31 mouse cellular contexts compared by ENCODE assay signal in the genomic region with DNA sequence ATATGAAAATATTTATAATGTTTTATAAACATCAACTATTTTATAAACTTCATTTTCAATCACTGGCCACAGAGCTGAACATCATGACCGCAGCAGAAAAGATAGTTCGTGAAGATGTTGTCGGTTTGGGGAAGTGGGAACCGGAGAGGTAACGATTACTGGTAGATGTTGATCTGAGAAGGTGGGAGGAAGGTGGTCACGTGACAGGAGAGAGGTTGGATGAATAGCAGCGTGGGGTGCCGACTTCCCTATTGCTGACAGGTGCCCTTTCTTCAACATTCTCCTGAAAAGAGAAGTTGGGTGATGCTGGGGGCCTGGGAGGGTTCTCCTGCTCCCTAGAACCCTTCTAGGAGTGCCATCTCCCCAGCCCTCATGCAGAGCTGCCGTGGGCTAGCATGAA. TPM values are rescaled to one million over a fixed set of nuclear protein-coding genes. Genes with fewer than 3 reads are reported as not detected.
DNase-seq lines count a peak whose midpoint lies in the region; ATAC-seq and TF ChIP-seq lines count a peak whose summit lies in the region.
"Had no signal": no experiment of that assay in that cellular context is flagged by ENCODE, and none has a peak within 500 bp of the region (broad histone marks: within the 10 kb centered on the region; RNA-seq: fewer than 3 reads in every experiment).

No protein-coding gene starts in this region.

- intact Hi-C loops in heart, postnatal 14 days (cut with DNase I): no loop called here

- no peak for TF ChIP-seq POLR2A in MEL (IDR thresholded peaks at IDR 0.05; ENCODE audit: control insufficient read depth in 1 of 2, insufficient read depth in 1 of 2, low read depth in 1 of 2, low read length in 2 of 2, poor library complexity in 1 of 2)

- peaks cover 0 to 2% of the 10 kb centered on the region in 2 experiments; a peak in 1 of 4 replicates for H3K4me1 ChIP-seq in MEL (ENCODE audit: control insufficient read depth in 1 of 2, insufficient read depth in 2 of 2, low read length in 2 of 2)
- H3K4me1 ChIP-seq in liver, embryonic 12.5 days: no peaks in the 10 kb centered on the region; the same call in 1 of the 2 replicates
- H3K4me1 ChIP-seq: embryonic facial prominence, embryonic 12.5 days; forebrain, embryonic 15.5 days; hindbrain, embryonic 12.5 days; liver, embryonic 13.5 days; neural tube, embryonic 13.5 days had no signal

- ATAC-seq in megakaryocyte progenitor cell, adult 5-6 weeks (replicated peaks; ENCODE audit: poor library complexity): peak; percentile 71
- ATAC-seq in liver, embryonic 12.5 days: no peak
- ATAC-seq: forebrain, embryonic 15.5 days; hindbrain, postnatal 0 days; intestine, embryonic 15.5 days; midbrain, embryonic 16.5 days; Patski had no signal

- H3K27ac ChIP-seq in MEL (ENCODE audit: control insufficient read depth, low read depth, low read length): no peak overlapping the region
- no peak overlapping the region for H3K27ac ChIP-seq in liver, embryonic 12.5 days
- H3K27ac ChIP-seq: embryonic facial prominence, embryonic 12.5 days; forebrain, embryonic 15.5 days; heart, embryonic 15.5 days; hindbrain, embryonic 12.5 days; hindbrain, postnatal 0 days; intestine, embryonic 15.5 days; layer of hippocampus, adult 2 months; liver, embryonic 13.5 days; neural tube, embryonic 13.5 days had no signal

- TF ChIP-seq EP300 in MEL (IDR thresholded peaks at IDR 0.05; ENCODE audit: low read depth in 1 of 2, low read length in 2 of 2): no peak; a peak in 1 of 4 replicates

- no peaks in the 10 kb centered on the region for H3K79me2 ChIP-seq in MEL (ENCODE audit: control insufficient read depth, insufficient read depth, low read length, poor library complexity)

- DNase-seq in spleen, adult 12 weeks (ENCODE audit: low spot score): peak; percentile 5
- no peak for DNase-seq in spleen, postnatal 14 days (ENCODE audit: low spot score in 2 of 2)
- DNase-seq in MEL (ENCODE audit: low read depth, low spot score): peak; percentile 49
- peak; percentile 79 for DNase-seq in splenic B cell, adult 2 months (ENCODE audit: low read depth, low spot score)
- DNase-seq in cerebellum, adult 8-10 months: no peak
- DNase-seq in heart, postnatal 14 days: no peak
- DNase-seq: adrenal gland, postnatal 25 days; cerebellum, adult 18-20 months; cerebellum, postnatal 14 days; embryo, embryonic 11 days; heart, postnatal 36 days; kidney, adult 2 months; kidney, postnatal 36 days; liver, embryonic 13.5 days; lung, adult 2 months; lung, postnatal 10 days; thymus, adult 2 months had no signal

- no peak overlapping the region for H3K4me2 ChIP-seq in liver, embryonic 12.5 days
- H3K4me2 ChIP-seq: embryonic facial prominence, embryonic 12.5 days; forebrain, embryonic 15.5 days; heart, embryonic 15.5 days; hindbrain, embryonic 12.5 days; intestine, embryonic 15.5 days; liver, embryonic 13.5 days; midbrain, embryonic 11.5 days; neural tube, embryonic 13.5 days had no signal

- no peaks in the 10 kb centered on the region for H3K36me3 ChIP-seq in MEL (ENCODE audit: control insufficient read depth in 1 of 2, insufficient read depth in 2 of 2, low read length in 2 of 2)
- no peaks in the 10 kb centered on the region for H3K36me3 ChIP-seq in splenic B cell, adult 2 months (ENCODE audit: control insufficient read depth, insufficient read depth, low read length, poor library complexity, severe bottlenecking)
- H3K36me3 ChIP-seq in liver, embryonic 12.5 days: no peaks in the 10 kb centered on the region
- H3K36me3 ChIP-seq: embryonic facial prominence, embryonic 12.5 days; forebrain, embryonic 15.5 days; G1E; heart, embryonic 15.5 days; hindbrain, embryonic 12.5 days; intestine, embryonic 15.5 days; liver, embryonic 13.5 days; neural tube, embryonic 13.5 days had no signal

- H3K4me3 ChIP-seq in MEL (ENCODE audit: control insufficient read depth in 1 of 2, insufficient read depth in 1 of 2, low read depth in 2 of 2, low read length in 2 of 2): no peak overlapping the region
- no peak overlapping the region for H3K4me3 ChIP-seq in liver, embryonic 12.5 days
- H3K4me3 ChIP-seq: embryonic facial prominence, embryonic 12.5 days; forebrain, embryonic 15.5 days; heart, embryonic 15.5 days; hindbrain, embryonic 12.5 days; intestine, embryonic 15.5 days; layer of hippocampus, adult 2 months; liver, embryonic 13.5 days; neural tube, embryonic 13.5 days had no signal

- peaks cover 4 to 6% of the 10 kb centered on the region in 2 experiments for H3K27me3 ChIP-seq in MEL (ENCODE audit: control insufficient read depth in 1 of 2, insufficient read depth in 2 of 2, low read length in 2 of 2)
- H3K27me3 ChIP-seq in splenic B cell, adult 2 months (ENCODE audit: control insufficient read depth, insufficient read depth, low read length, poor library complexity, severe bottlenecking): no peaks in the 10 kb centered on the region
- peaks cover 16% of the 10 kb centered on the region; the same call in 1 of the 2 replicates for H3K27me3 ChIP-seq in liver, embryonic 12.5 days (replicated peaks)
- H3K27me3 ChIP-seq: embryonic facial prominence, embryonic 12.5 days; forebrain, embryonic 15.5 days; heart, embryonic 15.5 days; hindbrain, embryonic 12.5 days; intestine, embryonic 15.5 days; liver, embryonic 13.5 days; neural tube, embryonic 13.5 days; Patski had no signal

- no peak for TF ChIP-seq CTCF in MEL (IDR thresholded peaks at IDR 0.05 in 2 of 3, conservative IDR thresholded peaks at IDR 0.05 in 1 of 3; ENCODE audit: control insufficient read depth in 1 of 3, insufficient read depth in 1 of 3, low read depth in 2 of 3, low read length in 3 of 3, poor library complexity in 1 of 3, severe bottlenecking in 1 of 3)

- TF ChIP-seq RAD21 in MEL (IDR thresholded peaks at IDR 0.05; ENCODE audit: low read depth, low read length): no peak

- 39% methylated on average over 9 of the region's 9 CpGs for WGBS in liver, embryonic 12.5 days (ENCODE audit: insufficient replicate concordance)

- H3K9me3 ChIP-seq in MEL (replicated peaks; ENCODE audit: insufficient read depth, low read length): no peaks in the 10 kb centered on the region
- no peaks in the 10 kb centered on the region for H3K9me3 ChIP-seq in liver, embryonic 12.5 days (replicated peaks)
- H3K9me3 ChIP-seq: embryonic facial prominence, embryonic 12.5 days; forebrain, embryonic 15.5 days; heart, embryonic 15.5 days; hindbrain, embryonic 12.5 days; intestine, embryonic 15.5 days; liver, embryonic 13.5 days; neural tube, embryonic 13.5 days had no signal

- H3K9ac ChIP-seq in MEL (ENCODE audit: control insufficient read depth, low read depth, low read length, poor library complexity, severe bottlenecking): no peak overlapping the region
- H3K9ac ChIP-seq in liver, embryonic 12.5 days: no peak overlapping the region
- H3K9ac ChIP-seq: embryonic facial prominence, embryonic 12.5 days; forebrain, embryonic 15.5 days; heart, embryonic 15.5 days; hindbrain, embryonic 12.5 days; intestine, embryonic 15.5 days; liver, embryonic 13.5 days; neural tube, embryonic 13.5 days had no signal

TF ChIP-seq in MEL, 35 proteins besides CTCF, POLR2A, EP300 and RAD21:
- TF ChIP-seq ZMIZ1 (IDR thresholded peaks at IDR 0.05; ENCODE audit: low read depth, low read length) (no peak), USF2 (IDR thresholded peaks at IDR 0.05; ENCODE audit: borderline replicate concordance in 1 of 2, insufficient read depth in 1 of 2, low read depth in 1 of 2, low read length in 2 of 2) (peak; percentile 29 to 60; a peak in 2 of 4 replicates), MAX (IDR thresholded peaks at IDR 0.05; ENCODE audit: low read length) (peak; percentile 59; the same call in 1 of the 2 replicates), RCOR1 (IDR thresholded peaks at IDR 0.05; ENCODE audit: low read depth, low read length) (no peak), POLR2AphosphoS2 (IDR thresholded peaks at IDR 0.05; ENCODE audit: low read length) (no peak), E2F4 (IDR thresholded peaks at IDR 0.05; ENCODE audit: borderline replicate concordance, low read depth, low read length) (no peak), ETS1 (IDR thresholded peaks at IDR 0.05; ENCODE audit: low read depth, low read length) (no peak), GABPA (IDR thresholded peaks at IDR 0.05; ENCODE audit: low read depth, low read length) (no peak), POLR2AphosphoS5 (IDR thresholded peaks at IDR 0.05; ENCODE audit: borderline replicate concordance, low read depth, low read length) (no peak), JUND (IDR thresholded peaks at IDR 0.05; ENCODE audit: low read depth, low read length) (no peak), USF1 (IDR thresholded peaks at IDR 0.05; ENCODE audit: low read depth, low read length) (peak; percentile 92), BHLHE40 (IDR thresholded peaks at IDR 0.05; ENCODE audit: borderline replicate concordance, low read depth, low read length) (peak; percentile 56; the same call in 1 of the 2 replicates)
TF ChIP-seq in MEL: peak in this region for 4.

RNA-seq across cellular contexts. Expression of a gene that starts 37.3 kb away (rescaled TPM):
- total RNA-seq in MEL (2012; rRNA removed): 0.36 and 0.39 TPM in 2 replicates
- under 1 TPM in 1 of 2 experiments, not detected in 1; 0.99 TPM for polyA plus RNA-seq in MEL (2012; ENCODE audit: insufficient read depth in 1 of 2, insufficient read length in 2 of 2, low read depth in 1 of 2, low replicate concordance in 2 of 2, missing spikeins in 1 of 2)
- total RNA-seq in megakaryocyte progenitor cell, adult 5-6 weeks (2015): 4.5 and 4.8 TPM in 2 replicates
- total RNA-seq in megakaryocyte progenitor cell, adult 5-6 weeks (2017): 3.9 and 4.5 TPM in 2 replicates
- 1 to 10 TPM; 3.5 to 4.0 TPM for total RNA-seq in heart, postnatal 14 days (2021)
- 0.84 and 0.93 TPM in 2 replicates for polyA plus RNA-seq in liver, embryonic 12.5 days (2016; fragmentation: Nextera tagmentation; extraction: Ambion mirVana)

RNA-seq across cellular contexts. Expression of a gene that starts 59.0 kb away (rescaled TPM):
- 6.3 TPM in 2 replicates for total RNA-seq in MEL (2012; rRNA removed)
- 10 to 100 TPM in 1 of 2 experiments, not detected in 1; 15.0 TPM for polyA plus RNA-seq in MEL (2012; ENCODE audit: insufficient read depth in 1 of 2, insufficient read length in 2 of 2, low read depth in 1 of 2, low replicate concordance in 2 of 2, missing spikeins in 1 of 2)
- 10.8 and 14.2 TPM in 2 replicates for total RNA-seq in megakaryocyte progenitor cell, adult 5-6 weeks (2015)
- 11.2 and 11.5 TPM in 2 replicates for total RNA-seq in megakaryocyte progenitor cell, adult 5-6 weeks (2017)
- 10 to 100 TPM; 27.2 to 29.1 TPM for total RNA-seq in heart, postnatal 14 days (2021)
- 2.7 and 4.0 TPM in 2 replicates for polyA plus RNA-seq in liver, embryonic 12.5 days (2016; fragmentation: Nextera tagmentation; extraction: Ambion mirVana)

Comparison
In these comparisons a context has a peak if more than half of its experiments do, and no peak if none do; other contexts are left out.
1. DNase-seq: peak in spleen, adult 12 weeks (single experiment), MEL (single experiment) and splenic B cell, adult 2 months (single experiment); none in spleen, postnatal 14 days (0 of 2), cerebellum, adult 8-10 months (single experiment) and heart, postnatal 14 days (0 of 2).